Mouse (Mus musculus) right cerebral cortex, adult 18-20 months (tissue): ENCODE measurements at regions not wholly inside any gene's neighbourhood (a gene's known extent, or its start where the extent isn't known, plus 50 kb on each side); places are given as distances from the start of the nearest gene placed in this dataset.

Experiments
- DNase-seq: peaks from one replicate; pipeline ENCODE4 v3.0.0; 2022; ENCODE audit warnings: mixed read lengths

DNA sequence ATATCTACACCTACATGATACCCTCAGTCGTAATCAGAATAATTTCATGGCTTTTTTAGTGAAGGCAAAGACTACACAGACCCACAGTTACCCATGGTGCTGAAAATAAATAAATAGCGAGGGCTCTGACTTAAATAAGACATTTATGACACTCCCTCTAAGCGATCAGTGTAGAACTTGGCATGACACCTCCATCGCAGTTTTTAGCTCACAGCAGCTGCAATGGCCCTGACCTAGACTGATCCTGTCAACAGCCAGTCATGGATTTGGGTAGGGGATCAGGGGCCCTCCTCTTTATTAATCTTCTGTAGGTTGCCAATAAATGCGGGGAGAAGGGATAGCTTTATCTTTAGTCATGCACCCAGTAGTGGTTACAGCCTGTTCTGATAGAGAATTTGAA lies 494.1 kb downstream of the Epha3 start:
- DNase-seq, result no peak

DNA sequence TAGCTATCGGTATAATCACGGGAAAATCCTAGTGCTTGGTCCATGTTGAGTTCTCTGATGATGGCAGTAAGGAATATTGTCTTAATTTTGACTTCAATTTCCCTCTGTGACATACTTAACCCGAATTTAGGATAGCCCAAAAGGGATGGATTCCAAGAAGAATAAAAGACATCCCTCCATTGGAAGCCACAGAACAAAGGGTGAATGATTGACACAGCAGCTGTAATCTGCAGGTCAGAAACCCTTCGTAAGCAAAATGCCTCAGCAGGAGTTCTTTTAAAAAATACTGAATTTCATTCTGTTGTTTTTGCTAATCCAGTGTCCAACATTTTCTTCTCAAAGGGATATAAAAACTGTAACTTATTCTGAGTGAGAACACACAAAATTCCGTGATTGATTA lies 492.7 kb downstream of the Epha3 start:
- no peak for DNase-seq

DNA sequence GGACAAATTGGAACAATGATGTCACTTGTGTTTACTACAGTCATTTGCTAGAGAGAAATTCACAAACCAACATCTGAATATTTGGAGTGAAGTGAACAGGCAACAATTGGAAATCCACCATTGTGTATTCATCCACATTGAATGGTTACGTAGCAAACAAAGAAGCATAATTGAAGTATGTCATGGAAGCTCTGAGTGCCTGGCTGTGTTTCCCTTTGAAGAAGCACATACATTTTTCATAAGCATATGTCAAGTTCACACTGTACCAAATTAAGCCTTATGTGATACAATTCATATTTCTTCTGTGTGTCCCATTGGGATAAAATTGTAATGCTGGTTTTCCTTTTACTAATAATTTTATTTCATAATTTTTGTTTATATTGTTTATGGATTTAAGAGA lies 459.0 kb downstream of the Epha3 start:
- DNase-seq, result no peak

DNA sequence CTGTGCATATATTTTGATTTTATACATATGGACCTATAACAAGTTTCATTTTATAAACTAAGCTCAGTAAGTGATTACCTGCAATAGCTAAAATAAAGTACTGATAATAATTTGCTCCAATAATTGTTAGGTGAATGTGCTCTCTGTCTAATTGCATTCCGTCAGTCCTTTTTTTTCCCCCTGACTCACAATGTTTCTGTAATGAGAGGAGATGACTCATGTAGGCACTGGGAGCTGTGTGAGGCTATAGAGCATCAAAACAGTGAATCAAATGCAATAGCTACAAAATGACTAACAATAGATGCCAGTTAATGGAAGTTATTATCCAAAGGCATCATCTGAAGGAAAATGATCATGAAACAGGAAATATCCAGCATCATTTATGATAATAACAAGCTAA lies 451.3 kb downstream of the Epha3 start:
- no peak for DNase-seq

DNA sequence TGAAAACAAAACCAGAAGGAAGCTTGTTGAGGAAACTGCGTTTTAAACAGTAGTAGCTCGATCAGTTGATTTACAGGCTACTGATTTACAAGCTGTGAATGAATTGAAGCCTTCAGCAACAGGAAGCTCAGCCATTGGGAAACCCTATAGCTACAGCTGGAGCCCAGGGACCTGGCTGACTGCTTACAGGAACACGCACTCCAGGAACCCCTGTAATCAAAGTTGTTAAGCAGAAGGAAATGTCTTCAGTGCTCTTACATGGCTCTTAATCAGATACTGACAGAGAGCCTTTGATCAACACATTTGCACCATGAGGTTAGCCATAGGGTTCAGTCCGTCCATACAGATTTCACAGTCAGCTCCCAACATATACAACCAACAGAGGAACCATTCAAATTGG lies 411.7 kb downstream of the Epha3 start:
- no peak for DNase-seq

DNA sequence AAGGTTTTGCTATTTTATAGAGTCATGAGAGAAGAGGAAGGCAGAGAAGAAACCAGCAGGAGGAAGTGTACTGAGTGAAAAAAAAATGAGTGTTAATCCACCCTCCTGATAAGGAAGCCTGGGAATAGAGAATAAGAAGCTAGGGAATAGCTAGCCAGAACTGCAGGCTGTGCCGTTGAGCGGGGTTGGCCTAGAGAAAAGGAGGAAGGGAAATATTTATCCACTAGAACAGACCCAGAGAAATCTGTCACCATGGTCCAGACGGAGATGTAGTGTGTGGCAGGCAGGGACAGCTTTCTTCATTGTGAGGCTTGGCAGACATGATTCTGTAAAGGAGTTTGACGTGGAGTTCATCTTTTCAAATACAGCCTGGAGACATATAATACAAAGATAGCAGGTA lies 397.4 kb downstream of the Epha3 start:
- DNase-seq, result no peak

DNA sequence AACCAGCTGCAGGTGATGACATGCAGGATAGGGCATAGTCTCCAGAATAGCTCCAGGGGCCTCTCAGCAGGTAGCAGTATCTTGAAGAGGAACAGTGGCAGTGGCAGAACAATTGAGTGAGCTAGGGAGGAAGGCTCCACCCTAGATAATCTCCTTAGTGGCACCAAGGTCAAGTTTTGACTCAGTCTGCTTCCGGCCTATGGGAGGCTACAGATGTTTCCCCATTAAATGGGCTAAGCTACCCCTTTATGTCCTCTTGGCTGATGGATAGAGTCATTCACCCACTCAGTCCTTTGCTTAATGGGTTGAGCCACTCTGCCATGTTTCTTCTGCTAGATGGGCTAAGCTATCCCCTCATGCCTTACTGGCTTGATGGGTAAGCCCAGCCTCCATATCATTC lies 395.1 kb downstream of the Epha3 start:
- no peak for DNase-seq
